Comparison of ENCODE assay signal across 8 mouse cellular contexts in the genomic region with DNA sequence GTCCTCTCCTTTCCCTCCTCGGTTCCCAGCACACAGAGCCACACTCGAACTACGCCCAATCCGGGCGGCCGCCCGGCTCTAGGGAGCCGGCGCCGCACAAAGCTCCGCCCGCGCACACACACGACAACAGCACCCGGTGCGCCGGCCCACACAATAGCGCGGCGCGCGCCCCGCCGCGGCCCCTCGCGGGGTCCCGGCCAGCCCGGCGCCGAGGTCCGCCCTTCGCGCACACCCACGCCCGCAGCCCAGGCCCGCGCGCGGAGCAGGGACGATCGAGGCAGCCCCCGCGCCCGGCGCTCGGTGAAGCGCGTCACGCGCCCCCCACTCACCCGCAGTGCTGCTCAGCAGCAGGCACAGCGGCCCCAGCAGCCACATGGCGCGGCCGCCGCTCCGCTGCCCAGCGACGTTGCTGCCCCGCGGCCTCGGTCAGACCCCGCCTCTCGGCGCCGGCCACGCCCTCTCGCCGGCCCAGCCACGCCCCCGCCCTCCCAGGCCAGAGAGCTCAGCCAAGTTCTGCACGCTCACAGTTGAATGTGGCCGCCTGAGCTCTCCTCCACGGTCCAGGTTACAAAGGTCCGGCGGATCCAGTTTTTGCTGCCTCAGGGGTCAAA. TPM values are rescaled to one million over a fixed set of nuclear protein-coding genes. Genes with fewer than 3 reads are reported as not detected.
A peak's percentile ranks its signal among the peaks of the same experiment; 100 is the strongest.
DNase-seq lines count a peak whose midpoint lies in the region; ATAC-seq and TF ChIP-seq lines count a peak whose summit lies in the region.

A gene (minus strand): TSS at position 435 of the 611 bp plus-strand sequence.

- peak within 1 kb of the TSS; percentile 64 for H3K9ac ChIP-seq in hindbrain, embryonic 11.5 days (ENCODE audit: low read depth, low read length)
- H3K9ac ChIP-seq in lung, postnatal 0 days (replicated peaks; ENCODE audit: low read depth) = peak within 1 kb of the TSS; percentile 46

- H3K27ac ChIP-seq in hindbrain, embryonic 11.5 days (ENCODE audit: low read depth, low read length) = peak within 1 kb of the TSS; percentile 67
- peak within 1 kb of the TSS; percentile 81 for H3K27ac ChIP-seq in lung, postnatal 0 days (ENCODE audit: low read length)

- no peaks in the 10 kb centered on the region for H3K36me3 ChIP-seq in hindbrain, embryonic 11.5 days (ENCODE audit: control insufficient read depth, insufficient read depth, low read length)
- no peaks in the 10 kb centered on the region for H3K36me3 ChIP-seq in lung, postnatal 0 days (ENCODE audit: insufficient read depth, low read length)

- peaks cover 2% of the 10 kb centered on the region for H3K4me1 ChIP-seq in hindbrain, embryonic 11.5 days (replicated peaks; ENCODE audit: control insufficient read depth, insufficient read depth, low read length)
- H3K4me1 ChIP-seq in lung, postnatal 0 days (ENCODE audit: insufficient read depth, low read depth, low read length) = peaks cover 17% of the 10 kb centered on the region; the same call in 1 of the 2 replicates

- no peaks in the 10 kb centered on the region for H3K27me3 ChIP-seq in hindbrain, embryonic 11.5 days (ENCODE audit: control insufficient read depth, insufficient read depth, low read length)
- H3K27me3 ChIP-seq in lung, postnatal 0 days (replicated peaks; ENCODE audit: insufficient read depth, low read length) = no peaks in the 10 kb centered on the region

- TF ChIP-seq EP300 in lung, postnatal 0 days (IDR thresholded peaks at IDR 0.05) = no peak

- peak; percentile 94 for DNase-seq in Muller cell, postnatal 12 days (ENCODE audit: inconsistent ontology term)
- DNase-seq in cerebellum, adult 9-11 months = peak; percentile 88
- DNase-seq in frontal cortex, adult 2 months (ENCODE audit: extremely low spot score in 1 of 2, low spot score in 1 of 2) = peak; percentile 44 to 84
- peak; percentile 94 for DNase-seq in hindbrain, embryonic 11.5 days (ENCODE audit: low spot score)
- peak; percentile 79 to 89 for DNase-seq in layer of hippocampus, postnatal 10 days (ENCODE audit: low spot score in 2 of 2)
- peak; percentile 91 for DNase-seq in lung, postnatal 0 days (ENCODE audit: low spot score)
- DNase-seq in ovary, postnatal 10 days (ENCODE audit: low spot score) = peak; percentile 78
- peak; percentile 62 to 78 for DNase-seq in thymus, postnatal 10 days (ENCODE audit: low spot score in 2 of 2)

- 0% methylated on average over 28 of the region's 77 CpGs for WGBS in hindbrain, embryonic 11.5 days
- WGBS in lung, postnatal 0 days = under 1% methylated on average over 53 of the region's 77 CpGs

- no peaks in the 10 kb centered on the region for H3K9me3 ChIP-seq in hindbrain, embryonic 11.5 days (ENCODE audit: control insufficient read depth, low read length)
- H3K9me3 ChIP-seq in lung, postnatal 0 days (ENCODE audit: low read length) = no peaks in the 10 kb centered on the region

- peak; percentile 97 for ATAC-seq in hindbrain, embryonic 11.5 days (ENCODE audit: low FRiP score)
- ATAC-seq in lung, postnatal 0 days = peak; percentile 97

- peak within 1 kb of the TSS; percentile 67 for H3K4me2 ChIP-seq in hindbrain, embryonic 11.5 days (replicated peaks; ENCODE audit: low read depth, low read length)
- peak within 1 kb of the TSS; percentile 88 for H3K4me2 ChIP-seq in lung, postnatal 0 days (replicated peaks; ENCODE audit: low read depth, low read length)

- TF ChIP-seq CTCF in lung, postnatal 0 days (IDR thresholded peaks at IDR 0.05) = no peak

- peak within 1 kb of the TSS; percentile 59 for H3K4me3 ChIP-seq in hindbrain, embryonic 11.5 days (ENCODE audit: low read depth, low read length)
- H3K4me3 ChIP-seq in lung, postnatal 0 days (ENCODE audit: low read depth, low read length) = peak within 1 kb of the TSS; percentile 67

RNA-seq across cellular contexts. Expression of the gene that starts here (rescaled TPM):
- polyA plus RNA-seq in frontal cortex, adult 2 months (2012; rRNA removed) = 11.0 and 12.1 TPM in 2 replicates
- polyA plus RNA-seq in hindbrain, embryonic 11.5 days (2014; fragmentation: Nextera tagmentation; extraction: Ambion mirVana) = 48.7 and 50.9 TPM in 2 replicates
- 10 to 100 TPM; 15.4 to 15.5 TPM for total RNA-seq in layer of hippocampus, postnatal 10 days (2021)
- 14.6 and 16.3 TPM in 2 replicates for polyA plus RNA-seq in lung, postnatal 0 days (2015; fragmentation: Nextera tagmentation; extraction: Ambion mirVana)

Comparison
In these comparisons a context has a peak if more than half of its experiments do, and no peak if none do; other contexts are left out.
1. Peak in every context shown above with its lines: DNase-seq, ATAC-seq, H3K4me3 ChIP-seq and H3K27ac ChIP-seq.